Mouse (Mus musculus) small intestine, adult 2 months (tissue): ENCODE results near the gene Rps18. TPM values are rescaled to one million over a fixed set of nuclear protein-coding genes. Genes with fewer than 3 reads are reported as not detected.
"Not testable (repeated sequence)": the region's sequence is repeated elsewhere in the genome, so short reads cannot be mapped to it uniquely, and the experiment has no call there.

Source experiments
- H3K27ac ChIP-seq: fragments of 200-500 bp; 2 replicates; pipeline ENCODE4 v1.5.1; 2012; ENCODE audit warnings: low read depth, low read length, control low read depth, inconsistent platforms; ENCODE audit not compliant: insufficient read depth
- H3K27me3 ChIP-seq: fragments of 200-500 bp; 2 replicates; pipeline ENCODE4 v1.6.1; 2012; ENCODE audit warnings: mild to moderate bottlenecking, moderate library complexity, low read length, inconsistent platforms; ENCODE audit not compliant: control insufficient read depth, insufficient read depth
- H3K36me3 ChIP-seq: fragments of 200-500 bp; 2 replicates; pipeline ENCODE4 v1.6.1; 2012; ENCODE audit warnings: mild to moderate bottlenecking, low read length, control low read depth, inconsistent platforms; ENCODE audit not compliant: control insufficient read depth, insufficient read depth
- H3K4me1 ChIP-seq: fragments of 200-500 bp; 2 replicates; pipeline ENCODE4 v1.6.1; 2012; ENCODE audit warnings: low read length, inconsistent platforms, mixed read lengths; ENCODE audit not compliant: control insufficient read depth, insufficient read depth, insufficient read length
- H3K4me3 ChIP-seq: fragments of 200-500 bp; 2 replicates; pipeline ENCODE4 v1.5.1; 2012; ENCODE audit warnings: low read depth, mild to moderate bottlenecking, control low read depth, inconsistent platforms, low read length, moderate library complexity
- CTCF ChIP-seq: fragments of 200-500 bp; IDR thresholded peaks from 2 replicates; pipeline ENCODE4 v1.5.1; 2012; ENCODE audit warnings: low read depth, mild to moderate bottlenecking, control low read depth, inconsistent platforms, low read length, moderate library complexity, mixed read lengths; ENCODE audit not compliant: insufficient replicate concordance, insufficient read length; ENCODE audit errors: extremely low read depth
- POLR2A ChIP-seq: fragments of 200-500 bp; IDR thresholded peaks from 2 replicates; pipeline ENCODE4 v1.6.1; 2012; ENCODE audit warnings: low read depth, mild to moderate bottlenecking, control low read depth, inconsistent platforms, low read length, moderate library complexity
- WGBS: fragments of 180-500 bp; shearing (Covaris S2); methylation state at CpG from one replicate; pipeline ENCODE4 v1.1.7; 2018; 5-methylcytosine and 5-hydroxymethylcytosine counted together
- polyA plus RNA-seq: library from polyadenylated mRNA; depleted of rRNA; stranded (reverse); fragments of >200 nt; gene quantifications from 2 replicates; pipeline ENCODE4 v1.2.3, GENCODE M21; 2012; rRNA removed

The Rps18 gene
- 509 and 766 TPM in 2 replicates for polyA plus RNA-seq

GRCm38 (mm10) chr17:33955555-33956214 is at the start of gene Rps18, which contains the start of gene Vps52:
Gene Rps18, minus strand, starts transcription at chr17:33956001.
Gene Vps52, plus strand, starts transcription at chr17:33955812.
- 0 out of 2 replicates have a peak, but pooled peaks have one; percentile 3 for TF ChIP-seq CTCF
- peak; percentile 93 for TF ChIP-seq POLR2A
- Histone ChIP-seq H3K27me3 (no peaks in the 10 kb centered on the region), H3K27ac (peak within 1 kb of the TSS; percentile 79), H3K4me3 (peak within 1 kb of the TSS; percentile 83), H3K36me3 (peaks cover 34% of the 10 kb centered on the region), H3K4me1 (peaks cover 16% of the 10 kb centered on the region)
- under 1% methylated on average over 50 of the region's 50 CpGs for WGBS

- TF ChIP-seq POLR2A (no peak), CTCF (peak; percentile 62; the same call in 1 of the 2 replicates)
- Histone ChIP-seq H3K27ac (no peak overlapping the region), H3K4me1 (no peaks in the 10 kb centered on the region), H3K27me3 (no peaks in the 10 kb centered on the region), H3K36me3 (peaks cover 2% of the 10 kb centered on the region; the same call in 1 of the 2 replicates), H3K4me3 (no peak overlapping the region)
- WGBS: 8% methylated on average over 5 of the region's 5 CpGs
Observed at GRCm38 (mm10) chr17:34003426-34003825, 47.6 kb upstream of the Rps18 start.

GRCm38 (mm10) chr17:34000796-34001195 is 45.0 kb upstream of the Rps18 start:
- peaks cover 25% of the 10 kb centered on the region for H3K36me3 ChIP-seq
- H3K27me3 ChIP-seq, H3K4me1 ChIP-seq: not testable (repeated sequence)
- H3K4me3 ChIP-seq: peak overlapping the region; percentile 55
- H3K27ac ChIP-seq: peak overlapping the region; percentile 65; the same call in 1 of the 2 replicates
- WGBS: 39% methylated on average over 2 of the region's 2 CpGs

- peak within 1 kb of the TSS; percentile 95 for H3K27ac ChIP-seq
- WGBS: 1% methylated on average over 30 of the region's 30 CpGs
Observed at GRCm38 (mm10) chr17:34000150-34000537, 44.3 kb upstream of the Rps18 start, which contains the start of gene H2-K1. Gene H2-K1, minus strand, starts transcription at chr17:34000347.

GRCm38 (mm10) chr17:33999341-34000149 is 43.7 kb upstream of the Rps18 start:
- peak overlapping the region; percentile 79 for H3K4me3 ChIP-seq
- no peak for TF ChIP-seq CTCF
- TF ChIP-seq POLR2A: 0 out of 2 replicates have a peak, but pooled peaks have one; percentile 11
- H3K27ac ChIP-seq: peak overlapping the region; percentile 95
- peaks cover 31% of the 10 kb centered on the region for H3K36me3 ChIP-seq
- WGBS: 1% methylated on average over 87 of the region's 87 CpGs
- no peaks in the 10 kb centered on the region for H3K27me3 ChIP-seq
- H3K4me1 ChIP-seq: peaks cover 2% of the 10 kb centered on the region; the same call in 1 of the 2 replicates

More at GRCm38 (mm10) chr17:34000150-34000537, 44.3 kb upstream of the Rps18 start, which contains the start of gene H2-K1:
- Histone ChIP-seq H3K4me3 (peak within 1 kb of the TSS; percentile 79), H3K27me3 (no peaks in the 10 kb centered on the region), H3K4me1 (peaks cover 2% of the 10 kb centered on the region; the same call in 1 of the 2 replicates), H3K36me3 (peaks cover 28% of the 10 kb centered on the region)
- peak; percentile 100 for TF ChIP-seq POLR2A
- no peak for TF ChIP-seq CTCF

GRCm38 (mm10) chr17:33998697-33999096 is 42.9 kb upstream of the Rps18 start:
- Histone ChIP-seq H3K27ac (peak overlapping the region; percentile 25; the same call in 1 of the 2 replicates), H3K4me3 (peak overlapping the region; percentile 79), H3K36me3 (peaks cover 31% of the 10 kb centered on the region)
- 29% methylated on average over 5 of the region's 5 CpGs for WGBS
- not testable (repeated sequence) for H3K4me1 ChIP-seq, H3K27me3 ChIP-seq

GRCm38 (mm10) chr17:33997025-33997424 is 41.2 kb upstream of the Rps18 start:
- peaks cover 31% of the 10 kb centered on the region for H3K36me3 ChIP-seq
- H3K27me3 ChIP-seq, H3K27ac ChIP-seq, H3K4me3 ChIP-seq, H3K4me1 ChIP-seq: not testable (repeated sequence)
- 98% methylated on average over 2 of the region's 2 CpGs for WGBS
